Mouse (Mus musculus) heart, embryonic 12.5 days (tissue): ENCODE data around the gene St6galnac4. TPM values are rescaled to one million over a fixed set of nuclear protein-coding genes. Genes with fewer than 3 reads are reported as not detected.
A peak's percentile ranks its signal among the peaks of the same experiment; 100 is the strongest.

Source experiments
- ATAC-seq: fragments of 200-750 bp; cut with Nextera tagmentation; 2 replicates; pipeline ENCODE4 v1.8.0; 2017; ENCODE audit warnings: moderate TSS enrichment, moderate library complexity; ENCODE audit not compliant: insufficient number of reproducible peaks, low FRiP score
- H3K27ac ChIP-seq: fragments of 300-500 bp; sonication (generic); 2 replicates; pipeline ENCODE4 v1.5.1; 2016; ENCODE audit warnings: mild to moderate bottlenecking, moderate library complexity; ENCODE audit not compliant: poor library complexity, severe bottlenecking
- H3K27me3 ChIP-seq: fragments of 300-500 bp; sonication (generic); replicated peaks from 2 replicates; pipeline ENCODE4 v1.6.1; 2016; ENCODE audit warnings: mild to moderate bottlenecking, moderate library complexity
- H3K36me3 ChIP-seq: fragments of 300-500 bp; sonication (generic); 2 replicates; pipeline ENCODE4 v1.6.1; 2016; ENCODE audit warnings: mild to moderate bottlenecking, moderate library complexity
- H3K4me1 ChIP-seq: fragments of 300-500 bp; sonication (generic); replicated peaks from 2 replicates; pipeline ENCODE4 v1.6.1; 2016; ENCODE audit warnings: mild to moderate bottlenecking
- H3K4me2 ChIP-seq: fragments of 300-500 bp; sonication (generic); 2 replicates; pipeline ENCODE4 v1.6.1; 2016; ENCODE audit warnings: mild to moderate bottlenecking, moderate library complexity
- H3K4me3 ChIP-seq: fragments of 300-500 bp; sonication (generic); 2 replicates; pipeline ENCODE4 v1.5.1; 2016; ENCODE audit warnings: mild to moderate bottlenecking
- H3K9ac ChIP-seq: fragments of 300-500 bp; sonication (generic); 2 replicates; pipeline ENCODE4 v1.6.1; 2016; ENCODE audit warnings: mild to moderate bottlenecking, moderate library complexity
- H3K9me3 ChIP-seq: fragments of 300-500 bp; sonication (generic); replicated peaks from 2 replicates; pipeline ENCODE4 v1.6.1; 2016; ENCODE audit warnings: mild to moderate bottlenecking, moderate library complexity
- WGBS: fragments of 180-500 bp; shearing (Covaris S2); methylation state at CpG from one replicate; pipeline ENCODE4 v1.1.7; 2016; 5-methylcytosine and 5-hydroxymethylcytosine counted together
- polyA plus RNA-seq: library from polyadenylated mRNA; unstranded; fragments of >200 nt; fragmentation: Nextera tagmentation; extraction: Ambion mirVana; gene quantifications from 2 replicates; pipeline ENCODE4 v1.2.1, GENCODE M21; 2016

Gene St6galnac4
- polyA plus RNA-seq, 1 experiment from 2014 or later: 45.6 TPM

DNA sequence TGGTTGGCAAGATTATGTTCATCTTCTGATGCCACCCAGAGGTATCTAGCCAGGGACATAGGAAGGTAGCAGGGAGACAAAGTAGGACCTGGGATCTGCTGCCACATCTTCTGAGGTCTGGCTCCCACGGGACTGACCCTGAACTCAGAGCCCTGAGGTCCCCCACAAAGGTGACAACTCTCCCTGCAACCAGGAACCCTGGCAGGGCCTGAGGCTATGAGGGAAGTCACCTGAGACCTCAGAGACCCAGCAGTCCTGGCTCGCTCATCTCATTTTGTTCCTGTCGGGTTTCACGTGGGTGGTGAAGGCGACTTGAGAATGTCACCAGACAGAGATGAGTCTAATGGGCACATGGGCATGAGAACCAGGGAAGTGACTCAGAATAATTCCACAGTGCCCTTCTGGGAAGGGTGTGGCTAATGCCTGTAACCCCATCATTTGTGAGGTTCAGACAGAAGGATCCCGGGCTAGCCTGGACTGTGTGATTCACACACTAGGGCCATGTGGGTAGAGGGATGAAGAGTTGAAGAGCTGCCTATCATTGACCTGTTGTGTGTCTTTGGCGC is 1.7 kb upstream of the St6galnac4 start:
- no peak overlapping the region for H3K27ac ChIP-seq
- H3K4me3 ChIP-seq: no peak overlapping the region
- H3K4me1 ChIP-seq: peaks cover 43% of the 10 kb centered on the region
- H3K27me3 ChIP-seq: peaks cover 7% of the 10 kb centered on the region; the same call in 1 of the 2 replicates
- no peak overlapping the region for H3K9ac ChIP-seq
- H3K4me2 ChIP-seq: no peak overlapping the region
- 76% methylated on average over 7 of the region's 7 CpGs for WGBS
- no peaks in the 10 kb centered on the region for H3K9me3 ChIP-seq
- peaks cover 6% of the 10 kb centered on the region for H3K36me3 ChIP-seq
- no peak for ATAC-seq

- Histone ChIP-seq H3K4me2 (peak overlapping the region; percentile 86), H3K27ac (peak overlapping the region; percentile 83), H3K9me3 (no peaks in the 10 kb centered on the region), H3K4me1 (peaks cover 43% of the 10 kb centered on the region), H3K4me3 (peak overlapping the region; percentile 75), H3K36me3 (peaks cover 25% of the 10 kb centered on the region), H3K9ac (peak overlapping the region; percentile 83), H3K27me3 (no peaks in the 10 kb centered on the region)
- ATAC-seq: peak; percentile 6; the same call in 1 of the 2 replicates
- 8% methylated on average over 9 of the region's 9 CpGs for WGBS
Observed at GRCm38 (mm10) chr2:32587731-32588321, 931 bp downstream of the St6galnac4 start.

DNA sequence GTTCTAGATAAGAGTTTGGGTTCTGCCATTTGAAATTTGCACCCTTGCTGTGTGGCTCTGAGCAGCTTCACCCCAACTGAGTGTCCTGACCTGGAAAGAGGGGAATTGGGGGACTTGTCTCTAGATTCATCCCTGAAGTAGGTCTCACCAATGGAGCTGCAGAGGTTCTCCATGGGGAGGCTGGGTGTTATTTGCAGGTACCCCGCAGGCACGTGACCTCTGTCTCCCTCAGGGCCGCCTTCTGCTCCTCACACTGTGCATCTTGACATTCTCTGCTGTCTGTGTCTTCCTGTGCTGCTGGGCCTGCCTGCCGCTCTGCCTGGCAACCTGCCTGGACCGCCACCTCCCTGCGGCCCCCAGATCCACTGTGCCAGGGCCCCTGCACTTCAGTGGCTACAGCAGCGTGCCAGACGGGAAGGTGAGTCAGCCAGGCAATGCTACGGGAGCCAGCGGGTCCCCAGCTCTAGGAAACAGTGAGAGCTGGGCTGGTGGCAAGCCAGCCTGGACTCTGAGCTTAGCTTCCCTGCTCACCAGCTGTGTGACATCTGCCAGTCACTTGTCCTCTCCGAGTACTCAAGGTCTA is 2.4 kb downstream of the St6galnac4 start:
- peak overlapping the region; percentile 63 for H3K27ac ChIP-seq
- peak overlapping the region; percentile 86 for H3K4me2 ChIP-seq
- H3K36me3 ChIP-seq: peaks cover 37% of the 10 kb centered on the region
- H3K9ac ChIP-seq: 0 out of 2 replicates have a peak overlapping the region, but pooled peaks have one; percentile 44
- no peak for ATAC-seq
- no peaks in the 10 kb centered on the region for H3K9me3 ChIP-seq
- 45% methylated on average over 11 of the region's 11 CpGs for WGBS
- peaks cover 38% of the 10 kb centered on the region for H3K4me1 ChIP-seq
- no peaks in the 10 kb centered on the region for H3K27me3 ChIP-seq
- 0 out of 2 replicates have a peak overlapping the region, but pooled peaks have one; percentile 1 for H3K4me3 ChIP-seq

GRCm38 (mm10) chr2:32590224-32590623 is 3.3 kb downstream of the St6galnac4 start:
- no peaks in the 10 kb centered on the region for H3K9me3 ChIP-seq
- WGBS: 82% methylated on average over 10 of the region's 10 CpGs
- H3K4me2 ChIP-seq: no peak overlapping the region
- peaks cover 47% of the 10 kb centered on the region for H3K36me3 ChIP-seq
- H3K4me1 ChIP-seq: peaks cover 38% of the 10 kb centered on the region
- no peak overlapping the region for H3K27ac ChIP-seq
- no peak for ATAC-seq
- H3K9ac ChIP-seq: no peak overlapping the region
- H3K4me3 ChIP-seq: no peak overlapping the region
- no peaks in the 10 kb centered on the region for H3K27me3 ChIP-seq

- H3K4me3 ChIP-seq: no peak overlapping the region
- H3K27ac ChIP-seq: no peak overlapping the region
- H3K4me2 ChIP-seq: no peak overlapping the region
- H3K9me3 ChIP-seq: no peaks in the 10 kb centered on the region
- ATAC-seq: no peak
- 70% methylated on average over 6 of the region's 6 CpGs for whole genome bisulfite sequencing
- peaks cover 57% of the 10 kb centered on the region for H3K36me3 ChIP-seq
- no peaks in the 10 kb centered on the region for H3K27me3 ChIP-seq
- H3K9ac ChIP-seq: no peak overlapping the region
- H3K4me1 ChIP-seq: peaks cover 38% of the 10 kb centered on the region
Observed at GRCm38 (mm10) chr2:32591249-32591648, 4.4 kb downstream of the St6galnac4 start.

DNA sequence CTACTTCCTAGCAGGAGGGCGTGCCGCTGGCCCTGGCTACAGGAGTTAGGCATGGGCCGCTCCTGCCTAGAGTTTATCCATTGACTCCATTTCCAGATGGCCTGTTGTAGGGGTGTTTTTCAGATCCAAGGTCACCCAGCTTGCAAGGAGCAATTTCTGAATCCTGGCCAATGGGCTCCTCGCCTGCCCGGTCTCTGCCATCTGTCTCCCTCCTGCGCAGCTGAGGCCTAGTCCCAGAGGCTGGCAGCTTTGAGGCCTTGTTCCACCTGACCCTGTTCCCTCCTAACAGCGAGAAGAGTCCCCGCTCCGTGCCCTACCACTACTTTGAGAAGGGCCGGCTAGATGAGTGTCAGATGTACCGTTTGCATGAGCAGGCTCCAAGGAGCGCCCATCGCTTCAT is 9.8 kb downstream of the St6galnac4 start:
- Histone ChIP-seq H3K4me1 (peaks cover 6% of the 10 kb centered on the region), H3K4me2 (no peak overlapping the region), H3K36me3 (peaks cover 70% of the 10 kb centered on the region), H3K4me3 (no peak overlapping the region), H3K9ac (no peak overlapping the region), H3K27me3 (no peaks in the 10 kb centered on the region), H3K9me3 (no peaks in the 10 kb centered on the region), H3K27ac (no peak overlapping the region)
- 91% methylated on average over 13 of the region's 13 CpGs for WGBS
- no peak for ATAC-seq

DNA sequence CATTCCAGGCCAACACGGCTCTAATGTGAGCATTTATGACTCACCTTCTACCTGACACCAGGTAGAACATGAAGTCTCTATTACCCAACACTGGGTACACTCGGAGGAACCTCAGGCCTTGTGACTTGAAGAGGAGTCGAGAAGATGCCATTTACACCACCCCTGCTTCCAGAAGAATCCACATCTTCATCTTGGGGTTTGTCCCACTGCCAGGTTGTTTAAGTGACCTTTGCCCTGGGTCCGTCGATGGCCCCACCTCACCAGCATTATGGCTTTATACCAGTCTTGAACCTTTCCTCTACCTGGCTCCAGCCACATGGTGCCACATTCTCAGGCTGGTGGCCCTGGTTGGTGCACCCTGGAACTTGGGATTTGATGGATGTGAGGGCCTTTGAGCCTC is 10.4 kb downstream of the St6galnac4 start:
- Histone ChIP-seq H3K9me3 (no peaks in the 10 kb centered on the region), H3K27ac (no peak overlapping the region), H3K4me1 (peaks cover 12% of the 10 kb centered on the region), H3K4me2 (no peak overlapping the region), H3K36me3 (peaks cover 68% of the 10 kb centered on the region), H3K27me3 (no peaks in the 10 kb centered on the region), H3K9ac (no peak overlapping the region), H3K4me3 (no peak overlapping the region)
- ATAC-seq: no peak
- 84% methylated on average over 5 of the region's 5 CpGs for WGBS

- no peaks in the 10 kb centered on the region for H3K9me3 ChIP-seq
- H3K36me3 ChIP-seq: peaks cover 63% of the 10 kb centered on the region
- ATAC-seq: no peak
- peaks cover 16% of the 10 kb centered on the region for H3K4me1 ChIP-seq
- no peaks in the 10 kb centered on the region for H3K27me3 ChIP-seq
- H3K27ac ChIP-seq: no peak overlapping the region
- no peak overlapping the region for H3K4me2 ChIP-seq
- H3K4me3 ChIP-seq: no peak overlapping the region
- 89% methylated on average over 5 of the region's 5 CpGs for WGBS
- H3K9ac ChIP-seq: no peak overlapping the region
Observed at GRCm38 (mm10) chr2:32597699-32598098, 10.8 kb downstream of the St6galnac4 start.

DNA sequence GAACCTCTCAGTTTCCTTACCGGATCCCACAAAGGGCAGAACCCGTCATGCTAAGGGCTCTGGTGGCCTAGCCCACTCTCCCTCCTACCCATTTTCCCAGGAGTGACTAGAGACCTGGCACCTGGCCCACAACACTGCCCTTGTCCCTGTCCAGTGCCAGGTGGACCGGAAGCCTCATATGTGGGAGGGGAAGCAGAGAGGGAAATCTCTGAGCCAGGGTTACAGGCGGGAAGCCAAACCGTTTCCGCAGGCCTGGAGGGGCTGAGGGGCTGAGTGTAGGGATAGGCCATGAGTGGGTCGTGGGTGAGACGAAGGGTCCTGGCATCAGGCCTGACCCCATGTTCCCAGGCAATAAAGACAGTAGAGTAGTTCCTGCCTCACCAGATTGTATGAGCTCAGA is 11.6 kb downstream of the St6galnac4 start:
- no peak overlapping the region for H3K4me3 ChIP-seq
- H3K27me3 ChIP-seq: no peaks in the 10 kb centered on the region
- no peak for ATAC-seq
- H3K9me3 ChIP-seq: no peaks in the 10 kb centered on the region
- 86% methylated on average over 8 of the region's 8 CpGs for WGBS
- H3K36me3 ChIP-seq: peaks cover 57% of the 10 kb centered on the region
- no peak overlapping the region for H3K4me2 ChIP-seq
- peaks cover 17% of the 10 kb centered on the region for H3K4me1 ChIP-seq
- no peak overlapping the region for H3K9ac ChIP-seq
- H3K27ac ChIP-seq: no peak overlapping the region

DNA sequence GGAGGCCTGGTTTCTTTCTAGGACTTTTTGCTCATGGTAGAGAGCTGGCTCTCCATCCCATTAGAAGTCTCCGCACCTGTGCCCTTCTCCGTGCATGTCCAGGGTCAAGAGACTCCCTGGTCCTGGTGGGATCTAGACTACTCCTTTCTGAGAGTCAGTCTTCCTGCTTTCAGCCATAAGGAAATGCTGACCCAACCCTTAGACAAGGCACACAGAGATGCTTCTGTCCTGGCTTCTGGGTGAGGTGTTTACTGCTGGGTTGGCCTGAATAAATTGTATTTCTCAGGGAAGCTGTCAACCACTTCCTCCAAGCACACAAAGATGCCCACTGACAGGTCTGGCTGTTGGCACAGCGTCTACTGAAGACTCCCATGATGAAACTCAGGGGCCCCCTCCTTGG is 12.5 kb downstream of the St6galnac4 start, which contains the start of gene St6galnac6:
St6galnac6 (plus strand) TSS at position 301 of the 400 bp plus-strand sequence.
- Histone ChIP-seq H3K36me3 (peaks cover 48% of the 10 kb centered on the region), H3K9me3 (no peaks in the 10 kb centered on the region), H3K27ac (no peak within 1 kb of the TSS), H3K4me1 (peaks cover 17% of the 10 kb centered on the region), H3K4me3 (no peak within 1 kb of the TSS), H3K9ac (0 out of 2 replicates have a peak within 1 kb of the TSS, but pooled peaks have one; percentile 10), H3K4me2 (no peak within 1 kb of the TSS), H3K27me3 (no peaks in the 10 kb centered on the region)
- WGBS: 82% methylated on average over 3 of the region's 3 CpGs
- ATAC-seq: no peak

DNA sequence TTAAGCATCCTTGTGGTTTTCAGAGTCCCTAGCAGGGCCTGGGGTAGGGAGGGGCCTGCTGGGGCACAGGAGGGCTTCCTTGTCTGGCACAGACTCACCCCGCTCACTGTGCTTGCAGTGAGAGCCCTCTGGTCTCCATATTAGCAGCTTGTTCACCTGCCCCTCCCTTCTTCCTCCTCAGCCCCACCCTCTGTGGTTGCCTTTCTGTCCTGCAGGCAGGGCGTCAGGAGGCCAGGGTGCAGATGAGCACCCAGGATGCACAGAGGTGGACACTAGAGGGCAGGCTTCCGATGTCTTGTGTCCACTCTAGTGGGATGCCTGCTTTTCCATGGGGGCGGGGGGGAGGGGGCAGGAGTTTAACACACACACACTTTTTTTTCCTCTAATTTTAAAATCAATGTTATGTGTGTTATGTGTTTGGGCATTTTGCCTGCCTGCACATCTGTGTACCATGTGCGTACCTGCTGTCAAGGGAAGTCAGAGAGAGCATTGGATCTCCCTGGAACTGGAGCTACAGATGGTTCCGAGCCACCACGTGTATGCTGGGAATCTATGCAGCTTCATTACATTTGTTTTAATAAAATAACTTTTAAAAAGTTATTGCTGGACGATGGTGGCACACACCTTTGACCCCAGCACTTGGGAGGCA is 14.6 kb downstream of the St6galnac4 start:
- Histone ChIP-seq H3K27ac (peak overlapping the region; percentile 36; the same call in 1 of the 2 replicates), H3K4me2 (0 out of 2 replicates have a peak overlapping the region, but pooled peaks have one; percentile 15), H3K36me3 (peaks cover 29% of the 10 kb centered on the region), H3K4me1 (peaks cover 17% of the 10 kb centered on the region), H3K27me3 (no peaks in the 10 kb centered on the region), H3K9me3 (no peaks in the 10 kb centered on the region), H3K4me3 (no peak overlapping the region), H3K9ac (no peak overlapping the region)
- 36% methylated on average over 8 of the region's 8 CpGs for WGBS
- ATAC-seq: 0 out of 2 replicates have a peak, but pooled peaks have one; percentile 48
